9 mouse cellular contexts compared by ENCODE assay signal in the genomic region with DNA sequence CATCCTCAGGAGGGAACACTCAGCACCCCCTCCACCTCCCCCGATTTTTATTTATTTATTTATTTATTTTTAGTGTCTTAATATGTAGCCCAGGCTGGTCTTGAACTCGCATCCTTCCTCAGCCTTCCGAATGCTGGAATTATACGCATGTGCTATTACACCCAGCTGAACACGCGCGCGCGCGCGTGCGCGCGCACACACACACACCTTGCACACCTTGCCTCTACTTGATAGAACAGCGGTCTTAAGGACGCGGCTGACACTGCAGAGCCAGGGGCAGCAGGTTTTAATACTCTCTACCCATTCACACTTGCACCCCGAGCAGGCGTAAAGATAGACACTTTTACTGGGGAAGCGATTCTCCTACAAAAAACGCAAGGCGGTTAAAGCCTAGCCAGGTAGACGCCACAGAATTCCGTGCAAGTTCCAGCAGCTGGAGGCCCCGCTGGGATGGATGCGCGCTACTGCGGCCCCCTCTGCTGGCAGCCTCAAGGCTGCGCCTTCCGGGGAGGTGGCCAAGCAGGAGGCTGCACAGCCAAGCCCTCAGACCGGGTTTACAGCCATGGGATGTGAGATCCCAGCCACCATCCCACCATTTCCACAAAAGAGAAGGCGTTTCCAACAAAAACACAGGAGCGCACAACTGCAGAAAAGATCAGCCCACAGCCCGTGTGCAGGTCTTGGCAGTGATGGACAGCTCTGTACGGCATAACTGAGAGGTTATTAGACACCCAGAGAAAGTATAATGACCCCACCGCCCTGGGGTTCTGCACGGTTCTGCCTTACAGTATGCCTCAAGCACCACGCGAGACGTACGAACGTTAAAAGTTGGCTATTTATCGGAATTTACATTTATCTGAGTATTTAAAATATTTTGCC.
DNase-seq lines count a peak whose midpoint lies in the region; ATAC-seq and TF ChIP-seq lines count a peak whose summit lies in the region.
"Had no signal": no experiment of that assay in that cellular context is flagged by ENCODE, and none has a peak within 500 bp of the region (broad histone marks: within the 10 kb centered on the region; RNA-seq: fewer than 3 reads in every experiment).

No protein-coding gene starts in this region.

- H3K4me3 ChIP-seq in embryonic facial prominence, embryonic 14.5 days (ENCODE audit: low read depth, low read length) = peak overlapping the region; percentile 27
- no peak overlapping the region for H3K4me3 ChIP-seq in heart, postnatal 0 days (ENCODE audit: low read depth, low read length)
- peak overlapping the region; percentile 34 for H3K4me3 ChIP-seq in lung, embryonic 16.5 days (ENCODE audit: low read length)

- no peak for TF ChIP-seq EP300 in heart, postnatal 0 days (IDR thresholded peaks at IDR 0.05; ENCODE audit: low read depth)

- H3K9ac ChIP-seq in embryonic facial prominence, embryonic 14.5 days (ENCODE audit: low read depth, low read length) = peak overlapping the region; percentile 45; the same call in 1 of the 2 replicates
- H3K9ac ChIP-seq in heart, postnatal 0 days (replicated peaks; ENCODE audit: low read depth, low read length) = no peak overlapping the region
- H3K9ac ChIP-seq in lung, embryonic 16.5 days (ENCODE audit: low read length) = no peak overlapping the region

- peak overlapping the region; percentile 56 for H3K4me2 ChIP-seq in embryonic facial prominence, embryonic 14.5 days (ENCODE audit: low read depth, low read length)
- 0 out of 2 replicates have a peak overlapping the region, but pooled peaks have one; percentile 20 for H3K4me2 ChIP-seq in heart, postnatal 0 days (ENCODE audit: low read depth, low read length)
- H3K4me2 ChIP-seq in lung, embryonic 16.5 days (ENCODE audit: low read depth, low read length) = peak overlapping the region; percentile 57

- WGBS in embryonic facial prominence, embryonic 14.5 days = 13% methylated on average over 43 of the region's 43 CpGs
- 15% methylated on average over 43 of the region's 43 CpGs for WGBS in heart, postnatal 0 days
- WGBS in lung, embryonic 16.5 days = 15% methylated on average over 43 of the region's 43 CpGs

- H3K9me3 ChIP-seq in embryonic facial prominence, embryonic 14.5 days (ENCODE audit: control insufficient read depth, low read length) = no peaks in the 10 kb centered on the region
- H3K9me3 ChIP-seq in heart, postnatal 0 days (replicated peaks; ENCODE audit: control insufficient read depth, low read length) = no peaks in the 10 kb centered on the region
- no peaks in the 10 kb centered on the region for H3K9me3 ChIP-seq in lung, embryonic 16.5 days (ENCODE audit: control insufficient read depth, low read length)

- peak; percentile 75 for TF ChIP-seq CTCF in heart, postnatal 0 days (IDR thresholded peaks at IDR 0.05; ENCODE audit: low read depth)

- ATAC-seq in embryonic facial prominence, embryonic 14.5 days (ENCODE audit: low read depth) = peak; percentile 82
- ATAC-seq in heart, postnatal 0 days (ENCODE audit: insufficient read depth, low read depth) = 0 out of 2 replicates have a peak, but pooled peaks have one; percentile 60
- ATAC-seq in lung, embryonic 16.5 days (ENCODE audit: low read depth) = peak; percentile 70

- H3K36me3 ChIP-seq in embryonic facial prominence, embryonic 14.5 days (ENCODE audit: control insufficient read depth, insufficient read depth, low read length) = no peaks in the 10 kb centered on the region
- H3K36me3 ChIP-seq in heart, postnatal 0 days (replicated peaks; ENCODE audit: control insufficient read depth, insufficient read depth, low read length) = no peaks in the 10 kb centered on the region
- no peaks in the 10 kb centered on the region for H3K36me3 ChIP-seq in lung, embryonic 16.5 days (ENCODE audit: control insufficient read depth, insufficient read depth, low read length)

- H3K4me1 ChIP-seq in embryonic facial prominence, embryonic 14.5 days (ENCODE audit: control insufficient read depth, insufficient read depth, low read length) = peaks cover 7% of the 10 kb centered on the region
- H3K4me1 ChIP-seq in heart, postnatal 0 days (ENCODE audit: control insufficient read depth, insufficient read depth) = no peaks in the 10 kb centered on the region
- H3K4me1 ChIP-seq in lung, embryonic 16.5 days (replicated peaks; ENCODE audit: control insufficient read depth, insufficient read depth, low read length) = peaks cover 7% of the 10 kb centered on the region; the same call in 1 of the 2 replicates

- no peaks in the 10 kb centered on the region for H3K27me3 ChIP-seq in embryonic facial prominence, embryonic 14.5 days (replicated peaks; ENCODE audit: control insufficient read depth, insufficient read depth, low read length)
- H3K27me3 ChIP-seq in heart, postnatal 0 days (ENCODE audit: control insufficient read depth, insufficient read depth, low read length) = peaks cover 35% of the 10 kb centered on the region
- peaks cover 10% of the 10 kb centered on the region for H3K27me3 ChIP-seq in lung, embryonic 16.5 days (ENCODE audit: control insufficient read depth, insufficient read depth, low read depth, low read length)

- peak; percentile 66 for DNase-seq in gastrocnemius, postnatal 10 days
- DNase-seq in gastrocnemius, adult 8-10 months (ENCODE audit: low spot score in 2 of 2) = no peak
- DNase-seq in embryonic facial prominence, embryonic 14.5 days (ENCODE audit: low spot score) = peak; percentile 91
- peak; percentile 58 for DNase-seq in heart, postnatal 0 days (ENCODE audit: low spot score)
- DNase-seq in kidney, postnatal 25 days = peak; percentile 59 to 71
- DNase-seq in right cerebral cortex, adult 18-20 months = peak; percentile 54
- DNase-seq in c-Kit-positive CD71-positive TER-119-positive erythroid progenitor cells, embryonic 14.5 days (ENCODE audit: low spot score) = no peak

- H3K27ac ChIP-seq in embryonic facial prominence, embryonic 14.5 days (replicated peaks; ENCODE audit: low read depth, low read length) = no peak overlapping the region
- no peak overlapping the region for H3K27ac ChIP-seq in heart, postnatal 0 days (ENCODE audit: low read depth)
- no peak overlapping the region for H3K27ac ChIP-seq in lung, embryonic 16.5 days (ENCODE audit: low read length)
- H3K27ac ChIP-seq: macrophage had no signal

Comparison
In these comparisons a context has a peak if more than half of its experiments do, and no peak if none do; other contexts are left out.
1. DNase-seq: peak in gastrocnemius, postnatal 10 days (single experiment), embryonic facial prominence, embryonic 14.5 days (single experiment), heart, postnatal 0 days (single experiment), kidney, postnatal 25 days (2 of 2) and right cerebral cortex, adult 18-20 months (single experiment); none in gastrocnemius, adult 8-10 months (0 of 2) and c-Kit-positive CD71-positive TER-119-positive erythroid progenitor cells, embryonic 14.5 days (single experiment).
2. Peak in every context shown above with its lines, with median percentiles within 50 percentile points of each other: ATAC-seq and H3K4me2 ChIP-seq.